Mouse (Mus musculus) CD8-positive naive resting alpha-beta T cell, adult 2 months (primary cell): Measurements from ENCODE around the gene Lrrc73.

Experiments used
- DNase-seq, 2 experiments: peaks; one replicate each; pipeline ENCODE4 v3.0.0; 2022; ENCODE audit warnings: low read depth in 2 of 2, low spot score in 2 of 2

Gene Lrrc73

DNA sequence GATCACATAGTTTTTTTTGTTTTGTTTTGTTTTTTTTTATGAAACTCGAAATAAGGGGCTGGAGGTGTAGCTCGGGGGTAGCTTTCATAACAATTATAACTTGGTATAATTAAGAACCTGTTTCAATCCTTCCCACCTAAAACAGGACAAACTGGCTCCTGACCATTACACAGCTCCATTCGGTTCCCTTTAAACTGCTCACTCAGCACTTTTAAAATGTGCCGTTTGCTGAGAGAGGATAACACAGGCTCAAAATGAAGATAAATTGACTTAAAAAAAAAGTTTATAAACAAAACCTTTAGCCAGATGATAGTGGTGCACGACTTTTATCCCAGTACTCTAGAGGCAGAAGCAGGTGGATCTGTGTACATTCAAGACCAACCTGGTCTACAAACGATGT lies 32.1 kb downstream of the Lrrc73 start:
- DNase-seq = no peak

DNA sequence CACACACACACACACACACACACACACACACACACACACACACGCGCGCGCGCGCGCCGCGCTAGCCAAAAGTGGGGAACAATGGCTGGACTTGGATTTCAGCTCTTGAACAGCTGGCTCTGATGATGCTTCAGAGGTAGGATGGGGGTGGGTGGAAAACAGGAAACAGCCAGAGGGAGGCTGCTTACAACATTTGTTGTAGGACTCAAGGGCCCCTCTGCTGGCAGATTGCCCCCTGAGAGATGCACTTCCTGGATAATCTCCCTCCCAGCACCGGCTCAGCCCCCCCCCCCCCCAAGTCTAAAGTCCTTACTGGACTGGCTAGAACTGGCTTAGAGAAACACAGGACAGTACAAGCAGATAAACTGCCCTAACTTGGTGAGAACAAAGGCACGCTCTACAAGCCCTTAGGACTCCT lies 34.4 kb downstream of the Lrrc73 start:
- no peak for DNase-seq

DNA sequence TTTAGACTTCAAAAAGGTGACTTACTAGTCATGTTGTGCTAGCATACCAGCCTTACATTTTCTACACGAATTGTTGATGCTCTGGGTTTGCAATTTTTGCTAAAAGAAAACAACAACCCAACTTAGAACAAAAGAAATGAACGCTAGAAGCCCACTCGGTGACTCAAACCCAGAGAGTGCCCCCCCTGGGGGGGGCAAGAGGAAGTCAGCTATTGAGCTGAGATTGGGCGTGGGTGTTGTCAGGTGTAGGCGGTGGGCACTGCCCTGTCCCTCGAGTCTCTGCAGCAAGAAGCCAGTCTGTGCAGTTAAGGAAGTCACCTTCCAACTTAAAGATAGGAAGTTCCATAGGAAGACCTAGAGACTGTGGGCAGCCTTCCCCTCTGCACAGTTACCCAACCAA lies 43.3 kb downstream of the Lrrc73 start:
- no peak for DNase-seq

DNA sequence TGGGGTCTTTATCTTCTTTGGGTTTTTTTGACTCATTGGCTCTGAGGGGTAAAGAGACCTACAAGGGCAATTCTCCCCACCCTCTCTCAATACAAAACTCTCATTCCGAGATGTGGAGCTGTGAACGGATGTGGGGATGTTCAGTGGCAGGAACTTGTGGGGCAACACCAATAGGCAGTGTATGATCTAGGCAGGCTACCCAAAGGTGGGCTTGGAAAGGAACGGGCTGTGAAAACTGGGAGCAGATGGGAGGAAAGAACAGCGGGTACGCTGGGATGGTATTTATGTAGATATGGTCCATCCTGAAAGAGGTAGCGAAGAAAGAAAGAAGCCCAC lies 43.7 kb downstream of the Lrrc73 start:
- no peak for DNase-seq

DNA sequence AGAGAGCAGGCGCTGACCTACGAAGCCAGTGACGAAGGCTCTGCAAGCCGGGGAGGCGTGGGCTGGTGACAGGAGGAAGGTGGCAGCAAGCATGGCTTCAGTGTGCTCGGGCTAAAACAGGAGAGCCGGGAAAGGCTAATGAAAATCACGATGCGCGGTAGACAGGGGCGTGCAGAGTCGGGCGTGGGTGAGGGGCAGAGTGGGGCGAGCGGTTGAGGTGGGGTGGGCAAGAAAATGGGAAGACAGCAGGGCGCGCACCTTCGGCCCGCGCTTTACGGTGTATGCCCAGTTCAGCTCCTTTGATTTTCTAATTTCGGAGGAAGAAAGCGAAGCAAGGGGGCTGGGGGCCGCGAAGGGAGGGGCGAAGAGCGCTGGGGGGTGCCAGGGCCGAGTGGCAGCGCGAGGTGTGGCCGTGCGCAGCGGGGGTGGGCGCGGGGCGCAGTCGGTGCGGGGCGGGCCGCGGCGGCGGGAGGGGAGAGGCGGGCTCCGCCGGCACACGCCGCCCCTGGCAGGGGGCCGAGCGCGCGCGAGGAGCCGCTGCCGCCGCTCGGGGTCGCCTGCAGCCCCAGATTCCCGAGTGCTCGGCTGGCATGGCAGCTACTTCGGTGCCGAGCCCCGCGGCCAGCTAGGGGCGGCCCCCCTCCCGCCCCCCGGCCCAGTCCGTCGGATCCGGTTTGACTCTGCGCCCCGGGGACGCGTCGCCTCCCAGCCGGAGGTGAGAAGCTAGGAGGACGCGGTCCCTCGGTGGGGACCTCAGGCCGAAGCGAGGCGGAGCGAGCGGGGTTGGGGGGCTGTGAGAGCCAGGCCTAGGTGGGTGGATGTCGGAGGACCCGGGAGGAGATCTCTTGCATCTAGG lies 44.3 kb downstream of the Lrrc73 start, which contains the start of gene Dlk2:
TSS of gene Dlk2 (plus strand) at position 58 of the 856 bp plus-strand sequence.
- DNase-seq = peak in 1 of 2 experiments; percentile 7

DNA sequence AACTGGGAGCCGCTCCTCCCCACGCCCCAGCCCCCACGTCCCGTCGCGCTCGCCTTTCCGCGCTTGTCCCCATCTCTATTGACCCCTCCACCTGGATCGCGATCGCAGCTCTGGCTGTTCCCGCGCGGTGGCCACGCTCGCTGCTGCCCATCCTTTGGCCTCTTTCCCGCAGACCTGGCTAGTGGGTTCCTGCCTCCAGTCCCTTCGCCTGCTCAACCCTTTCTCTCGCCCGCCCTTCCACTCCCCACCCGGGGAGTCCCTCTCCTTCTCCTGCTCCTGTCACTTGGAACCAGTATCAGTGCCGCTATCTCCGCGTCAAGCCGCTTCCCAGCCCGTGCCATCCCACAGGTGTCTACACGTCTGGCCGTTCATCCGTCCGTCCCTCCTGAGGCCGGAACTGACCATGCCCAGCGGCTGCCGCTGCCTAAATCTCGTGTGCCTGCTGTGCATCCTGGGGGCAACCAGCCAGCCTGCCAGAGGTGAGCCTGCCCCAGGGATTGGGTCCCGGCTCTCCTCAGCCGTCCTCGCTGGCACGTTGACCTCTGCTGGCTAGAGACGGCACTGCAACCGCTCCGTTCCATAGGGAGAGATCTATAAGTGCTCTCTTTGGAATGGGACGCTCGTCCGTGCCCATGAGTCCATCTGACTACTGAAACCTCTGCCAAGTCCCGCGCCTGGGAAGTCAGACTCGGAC lies 45.0 kb downstream of the Lrrc73 start:
- peak; percentile 74 to 78 for DNase-seq

DNA sequence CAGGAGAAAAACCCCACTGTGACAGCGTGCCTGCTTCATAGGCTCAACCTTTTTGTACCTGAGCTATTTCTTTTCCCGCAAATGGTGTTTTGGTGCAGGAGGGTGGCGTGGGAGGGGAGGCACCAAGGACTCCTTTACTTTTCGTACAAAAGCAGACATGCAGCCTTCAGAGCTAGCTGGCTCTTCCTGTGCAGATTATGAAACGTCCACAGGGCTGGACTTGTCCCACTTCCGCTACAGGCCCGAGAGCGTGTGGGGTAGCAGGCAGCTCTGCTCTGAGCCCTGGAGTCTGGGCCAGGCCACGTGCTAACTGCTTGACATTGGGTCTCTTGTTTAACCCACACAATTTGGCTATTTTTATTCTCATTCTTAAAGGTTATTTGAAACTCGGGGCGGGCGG lies 48.6 kb downstream of the Lrrc73 start:
- no peak for DNase-seq

DNA sequence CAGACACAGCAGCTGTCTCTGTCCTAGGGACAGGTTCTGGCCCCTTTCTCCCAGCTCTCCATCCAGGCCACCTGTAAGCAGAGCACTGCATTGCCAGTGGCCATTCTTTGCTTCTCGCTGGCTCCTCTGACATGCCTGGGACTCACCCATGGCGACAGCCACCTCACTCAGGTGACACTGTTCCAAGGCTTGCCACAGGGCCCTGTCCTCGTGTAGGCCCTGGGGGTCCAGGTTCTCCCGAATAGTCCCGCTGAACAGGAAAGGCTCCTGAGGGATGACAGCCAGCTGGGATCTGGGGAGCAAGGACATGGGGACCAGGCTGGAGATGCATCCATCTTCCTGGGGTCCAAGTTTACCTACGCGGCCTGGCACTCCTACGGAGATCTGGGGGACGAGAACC lies 50.9 kb downstream of the Lrrc73 start:
- DNase-seq = no peak
